ENCODE assay signal across 10 mouse cellular contexts in genomic region chr2:170772126-170772884, GRCm38 (mm10). TPM values are rescaled to one million over a fixed set of nuclear protein-coding genes. Genes with fewer than 3 reads are reported as not detected.
DNase-seq lines count a peak whose midpoint lies in the region; ATAC-seq and TF ChIP-seq lines count a peak whose summit lies in the region.
"Had no signal": no experiment of that assay in that cellular context is flagged by ENCODE, and none has a peak within 500 bp of the region (broad histone marks: within the 10 kb centered on the region; RNA-seq: fewer than 3 reads in every experiment).

No protein-coding gene starts in this region.

- ATAC-seq in lung, embryonic 14.5 days (ENCODE audit: insufficient read depth): no peak
- ATAC-seq in forebrain, embryonic 11.5 days (replicated peaks; ENCODE audit: low FRiP score): peak; percentile 62
- peak; percentile 51 for ATAC-seq in limb, embryonic 13.5 days (ENCODE audit: low FRiP score, low read depth)
- ATAC-seq in stomach, embryonic 16.5 days (ENCODE audit: insufficient read depth, low FRiP score): no peak
- ATAC-seq in megakaryocyte progenitor cell, adult 5-6 weeks (replicated peaks; ENCODE audit: poor library complexity): no peak
- ATAC-seq in erythroblast, adult 5-6 weeks (replicated peaks; ENCODE audit: low FRiP score, poor library complexity, severe bottlenecking): no peak

- H3K4me1 ChIP-seq in lung, embryonic 14.5 days (ENCODE audit: insufficient read depth): no peaks in the 10 kb centered on the region
- H3K4me1 ChIP-seq in forebrain, embryonic 11.5 days (replicated peaks; ENCODE audit: control insufficient read depth, insufficient read depth, low read length): peaks cover 10% of the 10 kb centered on the region; the same call in 1 of the 2 replicates
- H3K4me1 ChIP-seq in limb, embryonic 13.5 days: peaks cover 25% of the 10 kb centered on the region
- H3K4me1 ChIP-seq in stomach, embryonic 16.5 days (ENCODE audit: control insufficient read depth, insufficient read depth, low read length): peaks cover 6% of the 10 kb centered on the region

- no peaks in the 10 kb centered on the region; the same call in 1 of the 2 replicates for H3K27me3 ChIP-seq in lung, embryonic 14.5 days (ENCODE audit: insufficient read depth, low read length)
- no peaks in the 10 kb centered on the region for H3K27me3 ChIP-seq in forebrain, embryonic 11.5 days (ENCODE audit: control insufficient read depth, insufficient read depth, low read length)
- 0 out of 2 replicates have a peak, but pooled peaks cover 18% of the 10 kb centered on the region for H3K27me3 ChIP-seq in limb, embryonic 13.5 days
- H3K27me3 ChIP-seq in stomach, embryonic 16.5 days (ENCODE audit: control insufficient read depth, insufficient read depth, low read length): no peaks in the 10 kb centered on the region

- no peak overlapping the region for H3K9ac ChIP-seq in lung, embryonic 14.5 days
- H3K9ac ChIP-seq in forebrain, embryonic 11.5 days (ENCODE audit: low read length): peak overlapping the region; percentile 41; the same call in 1 of the 2 replicates
- peak overlapping the region; percentile 36; the same call in 1 of the 2 replicates for H3K9ac ChIP-seq in limb, embryonic 13.5 days
- 0 out of 2 replicates have a peak overlapping the region, but pooled peaks have one; percentile 4 for H3K9ac ChIP-seq in stomach, embryonic 16.5 days (ENCODE audit: low read length)

- no peak overlapping the region for H3K4me3 ChIP-seq in lung, embryonic 14.5 days (ENCODE audit: low read depth, low read length)
- H3K4me3 ChIP-seq in forebrain, embryonic 11.5 days (ENCODE audit: low read depth, low read length): peak overlapping the region; percentile 6; the same call in 1 of the 2 replicates
- peak overlapping the region; percentile 11; the same call in 1 of the 2 replicates for H3K4me3 ChIP-seq in limb, embryonic 13.5 days
- no peak overlapping the region for H3K4me3 ChIP-seq in stomach, embryonic 16.5 days (replicated peaks; ENCODE audit: low read length)
- H3K4me3 ChIP-seq: myocyte had no signal

- peak; percentile 49 for DNase-seq in lung, embryonic 14.5 days
- DNase-seq in lung, postnatal 4 days: no peak
- peak; percentile 60 for DNase-seq in forebrain, embryonic 11.5 days (ENCODE audit: low spot score)
- no peak for DNase-seq in kidney, adult 18-20 months
- DNase-seq: layer of hippocampus, adult 9-11 months had no signal

- WGBS in lung, embryonic 14.5 days: 15% methylated on average over 19 of the region's 19 CpGs
- WGBS in forebrain, embryonic 11.5 days: 2% methylated on average over 19 of the region's 19 CpGs
- 9% methylated on average over 19 of the region's 19 CpGs for WGBS in limb, embryonic 13.5 days
- WGBS in stomach, embryonic 16.5 days: 16% methylated on average over 19 of the region's 19 CpGs

- H3K36me3 ChIP-seq in lung, embryonic 14.5 days (ENCODE audit: insufficient read depth): no peaks in the 10 kb centered on the region
- no peaks in the 10 kb centered on the region for H3K36me3 ChIP-seq in forebrain, embryonic 11.5 days (ENCODE audit: control insufficient read depth, insufficient read depth, low read length)
- H3K36me3 ChIP-seq in limb, embryonic 13.5 days: no peaks in the 10 kb centered on the region
- no peaks in the 10 kb centered on the region for H3K36me3 ChIP-seq in stomach, embryonic 16.5 days (ENCODE audit: control insufficient read depth, insufficient read depth, low read length)

- H3K27ac ChIP-seq in lung, embryonic 14.5 days (ENCODE audit: low read depth): no peak overlapping the region
- peak overlapping the region; percentile 71; the same call in 1 of the 2 replicates for H3K27ac ChIP-seq in forebrain, embryonic 11.5 days (ENCODE audit: low read depth, low read length)
- H3K27ac ChIP-seq in limb, embryonic 13.5 days: no peak overlapping the region
- no peak overlapping the region for H3K27ac ChIP-seq in stomach, embryonic 16.5 days (ENCODE audit: low read length)

- no peaks in the 10 kb centered on the region for H3K9me3 ChIP-seq in lung, embryonic 14.5 days (ENCODE audit: low read depth, low read length)
- H3K9me3 ChIP-seq in forebrain, embryonic 11.5 days (ENCODE audit: control insufficient read depth, low read length): no peaks in the 10 kb centered on the region
- H3K9me3 ChIP-seq in limb, embryonic 13.5 days: no peaks in the 10 kb centered on the region
- no peaks in the 10 kb centered on the region for H3K9me3 ChIP-seq in stomach, embryonic 16.5 days (replicated peaks; ENCODE audit: control insufficient read depth, low read length)

- peak overlapping the region; percentile 44 for H3K4me2 ChIP-seq in lung, embryonic 14.5 days
- H3K4me2 ChIP-seq in forebrain, embryonic 11.5 days (ENCODE audit: low read depth, low read length, severe bottlenecking): peak overlapping the region; percentile 45
- peak overlapping the region; percentile 60 for H3K4me2 ChIP-seq in limb, embryonic 13.5 days (replicated peaks)
- peak overlapping the region; percentile 20 for H3K4me2 ChIP-seq in stomach, embryonic 16.5 days (ENCODE audit: low read depth, low read length)

- TF ChIP-seq CTCF in lung, embryonic 14.5 days (IDR thresholded peaks at IDR 0.05; ENCODE audit: low read depth): no peak

RNA-seq across cellular contexts. Expression of gene Dok5, which starts 40.7 kb away (rescaled TPM):
- 0.83 and 2.1 TPM in 2 replicates for polyA plus RNA-seq in lung, embryonic 14.5 days (2014; fragmentation: Nextera tagmentation; extraction: Ambion mirVana)
- polyA plus RNA-seq in forebrain, embryonic 11.5 days (2014; fragmentation: Nextera tagmentation; extraction: Ambion mirVana): 6.2 and 8.1 TPM in 2 replicates
- 10.3 and 11.0 TPM in 2 replicates for polyA plus RNA-seq in limb, embryonic 13.5 days (2015; fragmentation: Nextera tagmentation; extraction: Ambion mirVana)
- polyA plus RNA-seq in stomach, embryonic 16.5 days (2015; fragmentation: Nextera tagmentation; extraction: Ambion mirVana): 3.5 TPM in 2 replicates
- total RNA-seq in megakaryocyte progenitor cell, adult 5-6 weeks (2015): 0.25 TPM in 1 of 2 replicates, not detected in the other
- total RNA-seq in megakaryocyte progenitor cell, adult 5-6 weeks (2017): not detected in 2 replicates
- not detected in 2 replicates for total RNA-seq in erythroblast, adult 5-6 weeks (2015; ENCODE audit: low replicate concordance)
- not detected in 2 replicates for total RNA-seq in erythroblast, adult 5-6 weeks (2017; ENCODE audit: low replicate concordance)

Comparison
In these comparisons a context has a peak if more than half of its experiments do, and no peak if none do; other contexts are left out.
1. DNase-seq: peak in lung, embryonic 14.5 days (single experiment) and forebrain, embryonic 11.5 days (single experiment); none in lung, postnatal 4 days (0 of 2) and kidney, adult 18-20 months (single experiment).
2. ATAC-seq: peak in forebrain, embryonic 11.5 days (single experiment) and limb, embryonic 13.5 days (single experiment); none in lung, embryonic 14.5 days (single experiment), stomach, embryonic 16.5 days (single experiment), megakaryocyte progenitor cell, adult 5-6 weeks (single experiment) and erythroblast, adult 5-6 weeks (single experiment).
3. H3K4me3 ChIP-seq: peak in forebrain, embryonic 11.5 days (single experiment) and limb, embryonic 13.5 days (single experiment); none in lung, embryonic 14.5 days (single experiment) and stomach, embryonic 16.5 days (single experiment).
4. Peak in every context shown above with its lines, with median percentiles within 50 percentile points of each other: H3K4me2 ChIP-seq.